Mouse (Mus musculus) small intestine, adult 2 months (tissue): ENCODE measurements around the gene Rassf3.

Experiments used
- CTCF ChIP-seq: fragments of 200-500 bp; IDR thresholded peaks from 2 replicates; pipeline ENCODE4 v1.5.1; 2012; ENCODE audit warnings: low read depth, mild to moderate bottlenecking, control low read depth, inconsistent platforms, low read length, moderate library complexity, mixed read lengths; ENCODE audit not compliant: insufficient replicate concordance, insufficient read length; ENCODE audit errors: extremely low read depth
- POLR2A ChIP-seq: fragments of 200-500 bp; IDR thresholded peaks from 2 replicates; pipeline ENCODE4 v1.6.1; 2012; ENCODE audit warnings: low read depth, mild to moderate bottlenecking, control low read depth, inconsistent platforms, low read length, moderate library complexity

- TF ChIP-seq POLR2A (no peak), CTCF (no peak)
Observed at GRCm38 (mm10) chr10:121386347-121386746, 89.8 kb downstream of the Rassf3 start.
